Mouse (Mus musculus) G1E (cell line): ENCODE measurements around the gene Rnf222. TPM values are rescaled to one million over a fixed set of nuclear protein-coding genes. Genes with fewer than 3 reads are reported as not detected.

Source experiments
- ATAC-seq: 2 replicates; pipeline ENCODE4 v1.8.0; 2016; ENCODE audit warnings: mild to moderate bottlenecking; ENCODE audit not compliant: insufficient number of reproducible peaks, poor library complexity, low FRiP score, severe bottlenecking; ENCODE audit errors: extremely low read depth
- DNase-seq: peaks from one replicate; pipeline ENCODE4 v3.0.0; 2012; ENCODE audit warnings: low spot score
- H3K27me3 ChIP-seq: 2 replicates; pipeline ENCODE4 v1.6.1; 2012; ENCODE audit warnings: mild to moderate bottlenecking, low read length, inconsistent platforms; ENCODE audit not compliant: insufficient read depth
- H3K36me3 ChIP-seq: replicated peaks from 2 replicates; pipeline ENCODE3; 2012; ENCODE audit warnings: mild to moderate bottlenecking, inconsistent platforms
- H3K4me1 ChIP-seq: 2 replicates; pipeline ENCODE4 v1.6.1; 2012; ENCODE audit warnings: low read depth, low read length, inconsistent platforms, mixed read lengths; ENCODE audit not compliant: insufficient read depth
- H3K4me3 ChIP-seq: 2 replicates; pipeline ENCODE4 v1.5.1; 2012; ENCODE audit warnings: low read depth, mild to moderate bottlenecking, inconsistent platforms, low read length, moderate library complexity, mixed read lengths
- H3K9me3 ChIP-seq: replicated peaks from 2 replicates; pipeline ENCODE4 v1.6.1; 2012; ENCODE audit warnings: inconsistent platforms
- CTCF ChIP-seq: IDR thresholded peaks from 2 replicates; pipeline ENCODE4 v1.5.1; 2012; ENCODE audit warnings: low read depth, low read length, inconsistent platforms, mixed read lengths
- GATA1 ChIP-seq: IDR thresholded peaks from 2 replicates; pipeline ENCODE4 v1.6.1; 2012; ENCODE audit warnings: borderline replicate concordance, low read length, inconsistent platforms, mixed read lengths
- GATA2 ChIP-seq: IDR thresholded peaks from 2 replicates; pipeline ENCODE4 v1.6.1; 2012; ENCODE audit warnings: low read depth, low read length, inconsistent platforms, borderline replicate concordance
- POLR2AphosphoS5 ChIP-seq: IDR thresholded peaks from 2 replicates; pipeline ENCODE4 v1.6.1; 2012; ENCODE audit warnings: low read depth, low read length, inconsistent platforms; ENCODE audit not compliant: insufficient replicate concordance
- TAL1 ChIP-seq: conservative IDR thresholded peaks from 2 replicates; pipeline ENCODE4 v1.6.1; 2012; ENCODE audit warnings: low read depth, low read length, inconsistent platforms, mixed read lengths
- polyA plus RNA-seq: library from polyadenylated mRNA; stranded (reverse); fragments of >175 nt; gene quantifications from 2 replicates; pipeline ENCODE4 v1.2.3, GENCODE M21; 2012
- total RNA-seq, 2 experiments: library from RNA; stranded (forward) in 1 of 2; stranded (reverse) in 1 of 2; fragments of 200-1000 nt in 1 of 2; fragments of >200 nt in 1 of 2; fragmentation: Nextera tagmentation in 1 of 2; gene quantifications; 2 replicates each; pipeline ENCODE4 v1.2.3; 2014 to 2017

Gene Rnf222
- total RNA-seq (2014; fragmentation: Nextera tagmentation) = not detected in 2 replicates
- 0.06 and 0.11 TPM in 2 replicates for total RNA-seq (2017)
- not detected in 2 replicates for polyA plus RNA-seq

DNA sequence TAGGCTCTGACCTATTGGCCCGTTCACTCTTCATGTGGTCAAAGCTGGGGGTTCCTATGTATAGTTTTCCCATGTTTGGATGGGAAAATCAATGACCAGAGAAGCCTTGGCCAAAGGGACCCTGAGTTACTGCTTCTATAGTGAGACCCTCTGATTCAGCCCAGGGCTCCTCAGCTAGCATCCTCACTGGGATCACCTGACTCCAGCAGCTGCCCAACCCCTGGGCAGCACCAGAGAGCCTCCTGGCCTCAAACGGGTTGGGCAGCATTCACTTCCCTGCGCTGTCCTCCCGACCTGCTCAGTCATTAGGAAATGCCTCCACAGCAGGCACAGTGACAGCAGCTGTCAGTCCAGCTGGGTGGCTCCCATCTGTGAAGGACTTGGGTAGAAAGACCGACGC is at the start of gene Rnf222:
Gene Rnf222 (plus strand): TSS at position 301 of the 400 bp plus-strand sequence.
- ATAC-seq (no peak), DNase-seq (no peak)
- Histone ChIP-seq H3K4me1 (peaks cover 30% of the 10 kb centered on the region), H3K27me3 (peaks cover 34% of the 10 kb centered on the region), H3K4me3 (no peak within 1 kb of the TSS), H3K9me3 (no peaks in the 10 kb centered on the region), H3K36me3 (no peaks in the 10 kb centered on the region)
- TF ChIP-seq GATA1 = no peak
- TF ChIP-seq POLR2AphosphoS5 = no peak
- TF ChIP-seq TAL1 = no peak
- TF ChIP-seq CTCF = no peak
- no peak for TF ChIP-seq GATA2

DNA sequence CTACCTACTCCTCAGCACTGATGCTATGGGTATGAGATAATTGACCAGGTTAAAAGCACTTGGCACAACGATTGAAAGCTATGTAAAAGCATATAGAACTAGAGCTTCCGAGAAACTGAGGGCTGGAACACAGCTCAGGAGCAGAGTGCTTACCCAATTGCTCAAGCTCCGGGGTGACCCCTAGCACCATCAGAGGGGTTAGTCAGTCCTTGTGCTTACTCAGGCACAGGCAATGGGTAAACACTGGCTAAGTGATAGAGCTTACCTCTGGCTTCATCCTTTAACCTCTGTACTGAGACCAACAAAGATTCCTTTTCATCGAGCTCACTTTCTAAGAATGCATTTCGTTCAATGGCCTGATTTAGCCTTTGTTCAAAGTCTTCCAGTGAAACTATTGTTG is 48.7 kb upstream of the Rnf222 start:
- Histone ChIP-seq H3K36me3 (peaks cover 71% of the 10 kb centered on the region), H3K4me3 (no peak overlapping the region), H3K4me1 (peaks cover 2% of the 10 kb centered on the region; the same call in 1 of the 2 replicates), H3K27me3 (no peaks in the 10 kb centered on the region), H3K9me3 (no peaks in the 10 kb centered on the region)
- DNase-seq (no peak), ATAC-seq (no peak)
- TF ChIP-seq GATA1 (no peak), CTCF (no peak), TAL1 (no peak), GATA2 (no peak), POLR2AphosphoS5 (no peak)

DNA sequence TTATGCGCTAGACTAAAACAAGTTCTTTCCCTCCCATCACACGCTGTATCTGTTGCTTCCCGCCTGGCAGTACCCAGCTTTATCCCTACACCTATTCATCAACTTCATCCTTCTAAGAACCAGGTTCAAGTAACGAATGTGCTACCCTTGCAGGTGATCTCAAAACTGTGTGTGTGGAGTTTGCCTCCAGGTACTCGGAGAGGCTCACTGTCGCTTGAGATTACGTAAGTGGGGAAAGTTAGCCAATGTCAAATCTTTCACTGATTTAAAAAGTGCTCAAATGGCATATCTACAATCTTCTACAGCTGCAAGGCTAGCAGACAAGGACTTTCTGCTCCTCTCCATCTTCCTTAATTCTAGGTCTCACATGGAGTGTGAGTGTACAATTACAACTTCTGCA is 37.5 kb upstream of the Rnf222 start:
- H3K9me3 ChIP-seq = no peaks in the 10 kb centered on the region
- H3K36me3 ChIP-seq = peaks cover 32% of the 10 kb centered on the region
- no peak for DNase-seq
- no peaks in the 10 kb centered on the region for H3K27me3 ChIP-seq
- no peak for ATAC-seq
- no peak overlapping the region; the same call in 1 of the 2 replicates for H3K4me3 ChIP-seq
- H3K4me1 ChIP-seq = peaks cover 34% of the 10 kb centered on the region
- TF ChIP-seq GATA1 (no peak), POLR2AphosphoS5 (no peak), GATA2 (no peak), TAL1 (no peak), CTCF (no peak)

DNA sequence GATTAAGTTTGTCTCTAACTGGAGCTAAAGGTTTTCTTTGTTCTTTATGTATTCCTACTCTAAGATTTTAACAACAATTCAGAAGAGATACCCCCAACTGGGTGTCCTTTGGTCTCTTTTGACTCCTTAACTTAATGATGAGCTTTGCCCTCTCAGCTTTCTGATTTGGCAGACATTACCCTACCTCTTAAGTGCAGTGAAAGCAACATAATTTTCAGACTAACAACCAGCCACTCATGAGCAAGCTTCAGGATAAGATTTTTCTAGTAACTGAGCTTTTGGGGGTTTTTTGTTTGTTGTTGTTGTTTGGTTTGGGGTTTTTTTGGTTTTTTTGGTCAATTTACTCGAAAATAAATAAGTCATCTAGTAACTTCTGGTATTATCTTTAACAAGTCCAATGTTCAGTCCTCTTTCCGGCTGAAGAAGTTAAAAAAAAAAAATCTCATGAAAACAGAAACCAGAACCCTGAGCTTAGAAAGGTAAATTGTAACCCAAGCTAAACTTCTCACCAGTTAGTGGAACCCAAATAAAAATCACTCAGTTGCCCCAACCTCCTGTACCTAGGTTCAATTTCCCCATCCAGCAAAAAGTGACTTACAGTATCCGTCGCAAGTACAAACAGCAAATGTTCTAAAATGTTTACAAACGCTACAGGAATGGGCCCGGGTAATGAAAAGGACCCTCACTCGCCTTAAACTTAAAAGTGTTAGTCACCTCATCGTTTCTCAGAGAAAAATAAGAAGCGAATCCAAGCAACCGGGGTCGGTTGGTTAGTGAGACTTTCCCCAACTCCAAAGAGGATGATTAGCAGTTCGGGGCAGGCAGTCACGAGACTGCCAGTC is 36.5 kb upstream of the Rnf222 start:
- Histone ChIP-seq H3K4me3 (peak overlapping the region; percentile 93), H3K4me1 (peaks cover 38% of the 10 kb centered on the region), H3K27me3 (no peaks in the 10 kb centered on the region), H3K9me3 (no peaks in the 10 kb centered on the region), H3K36me3 (peaks cover 26% of the 10 kb centered on the region)
- no peak for TF ChIP-seq TAL1
- TF ChIP-seq GATA2 = no peak
- no peak for TF ChIP-seq POLR2AphosphoS5
- no peak for TF ChIP-seq CTCF
- TF ChIP-seq GATA1 = no peak
- ATAC-seq (no peak), DNase-seq (no peak)

DNA sequence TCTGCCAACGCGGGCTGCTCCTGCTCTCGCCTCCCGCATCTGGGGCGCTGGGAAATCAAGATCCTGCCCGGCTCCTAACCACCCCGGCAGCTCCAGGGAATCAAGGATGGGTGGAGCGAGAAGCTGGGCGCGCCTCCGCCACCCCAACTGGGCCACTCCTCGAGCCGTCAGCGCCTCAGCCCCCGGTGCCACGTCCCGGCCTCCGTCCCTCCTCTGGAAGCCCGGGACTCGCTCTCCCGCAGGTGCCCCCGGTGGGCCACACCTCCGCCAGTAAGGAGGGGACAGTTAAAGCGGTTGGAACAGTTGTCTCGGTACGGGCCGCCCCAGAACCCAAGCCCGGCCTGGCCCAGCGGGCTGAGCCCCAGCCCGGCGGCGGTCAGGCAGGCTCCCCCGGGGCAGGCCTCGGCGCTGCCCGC is 35.9 kb upstream of the Rnf222 start:
- peak; percentile 64 for DNase-seq
- H3K9me3 ChIP-seq = no peaks in the 10 kb centered on the region
- no peaks in the 10 kb centered on the region for H3K27me3 ChIP-seq
- H3K4me3 ChIP-seq = peak overlapping the region; percentile 93
- H3K4me1 ChIP-seq = peaks cover 38% of the 10 kb centered on the region
- TF ChIP-seq GATA2 = no peak
- ATAC-seq = no peak
- peaks cover 22% of the 10 kb centered on the region for H3K36me3 ChIP-seq

DNA sequence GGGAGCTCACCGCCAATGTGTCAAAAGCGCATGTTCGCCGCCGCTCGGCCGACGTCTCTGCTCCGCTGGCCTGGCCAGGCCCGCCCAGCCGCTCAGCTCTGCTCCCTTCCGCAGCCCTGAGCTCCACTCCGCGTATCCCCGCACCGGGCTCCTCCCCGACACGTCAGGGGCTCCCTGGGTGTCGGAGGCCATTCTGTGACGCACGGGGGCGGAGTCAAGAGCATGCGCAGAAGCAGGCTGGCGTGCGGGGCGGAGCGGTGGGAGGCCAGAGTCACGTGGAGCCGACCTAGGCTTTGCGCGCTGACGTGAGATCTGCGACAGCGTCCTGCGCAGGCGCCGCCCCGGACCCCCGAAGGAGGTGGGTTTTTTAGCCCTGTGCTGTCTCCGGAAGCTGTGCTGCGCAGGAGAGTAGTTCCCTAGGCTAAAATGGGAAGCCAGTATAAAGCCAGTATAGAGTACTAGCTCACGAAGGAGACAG is 35.4 kb upstream of the Rnf222 start:
- Histone ChIP-seq H3K9me3 (no peaks in the 10 kb centered on the region), H3K4me3 (peak overlapping the region; percentile 93), H3K4me1 (peaks cover 38% of the 10 kb centered on the region), H3K27me3 (no peaks in the 10 kb centered on the region), H3K36me3 (peaks cover 20% of the 10 kb centered on the region)
- peak; percentile 98 for DNase-seq
- no peak for TF ChIP-seq CTCF
- TF ChIP-seq TAL1 = no peak
- TF ChIP-seq GATA1 = no peak
- TF ChIP-seq GATA2 = no peak
- no peak for TF ChIP-seq POLR2AphosphoS5
- peak; percentile 90 for ATAC-seq
